Mouse (Mus musculus) CH12.LX (cell line): Measurements from ENCODE around the gene Prkg1. TPM values are rescaled to one million over a fixed set of nuclear protein-coding genes. Genes with fewer than 3 reads are reported as not detected.
A peak's percentile ranks its signal among the peaks of the same experiment; 100 is the strongest.

Experiments used
- DNase-seq: peaks from one replicate; pipeline ENCODE4 v3.0.0-alpha.2; 2013; ENCODE audit errors: extremely low read depth
- H3K27ac ChIP-seq: 2 replicates; pipeline ENCODE4 v1.5.1; 2012; ENCODE audit warnings: low read depth, mild to moderate bottlenecking, control low read depth, moderate library complexity; ENCODE audit not compliant: insufficient read depth
- H3K27me3 ChIP-seq: replicated peaks from 2 replicates; pipeline ENCODE3; 2012; ENCODE audit warnings: inconsistent platforms
- H3K36me3 ChIP-seq, 2 experiments: replicated peaks in 1 of 2; 2 replicates each; pipeline versions ENCODE3 to v1.6.1; 2012; ENCODE audit warnings: inconsistent platforms in 1 of 2, low read length in 1 of 2, mild to moderate bottlenecking in 1 of 2, mixed read lengths in 1 of 2, moderate library complexity in 1 of 2; ENCODE audit not compliant: control insufficient read depth in 1 of 2, insufficient read depth in 1 of 2
- H3K4me1 ChIP-seq, 2 experiments: 2 replicates each; pipeline ENCODE4 v1.6.1; 2012; ENCODE audit warnings: inconsistent platforms in 1 of 2, moderate library complexity in 1 of 2; ENCODE audit not compliant: insufficient read depth in 2 of 2, control insufficient read depth in 1 of 2
- H3K4me2 ChIP-seq: 2 replicates; pipeline ENCODE4 v1.6.1; 2012; ENCODE audit warnings: low read depth, mild to moderate bottlenecking, control low read depth; ENCODE audit not compliant: poor library complexity, insufficient read depth, severe bottlenecking
- H3K4me3 ChIP-seq, 3 experiments: fragments of 150-350 bp in 1 of 3; sonication (generic) in 1 of 3; replicated peaks in 1 of 3; 2 replicates each; pipeline versions ENCODE3 to v1.5.1; 2011 to 2012; ENCODE audit warnings: low read depth in 2 of 3, low read length in 2 of 3, mild to moderate bottlenecking in 2 of 3, moderate library complexity in 2 of 3, control low read depth in 1 of 3, improper control_type of control experiment in 1 of 3, inconsistent platforms in 1 of 3, mixed read lengths in 1 of 3; ENCODE audit not compliant: poor library complexity in 1 of 3
- H3K79me2 ChIP-seq: replicated peaks from 2 replicates; pipeline ENCODE4 v1.6.1; 2012; ENCODE audit warnings: mild to moderate bottlenecking, moderate library complexity; ENCODE audit not compliant: control insufficient read depth, poor library complexity, insufficient read depth, severe bottlenecking; ENCODE audit errors: extremely low read depth
- H3K9ac ChIP-seq: 2 replicates; pipeline ENCODE4 v1.6.1; 2012; ENCODE audit warnings: low read depth, mild to moderate bottlenecking, control low read depth, moderate library complexity; ENCODE audit not compliant: insufficient read depth
- H3K9me3 ChIP-seq: replicated peaks from 2 replicates; pipeline ENCODE3; 2012; ENCODE audit warnings: low read length, inconsistent platforms, mixed read lengths
- CTCF ChIP-seq, 2 experiments: IDR thresholded peaks in 1 of 2; conservative IDR thresholded peaks in 1 of 2; 2 replicates each; pipeline ENCODE4 v1.5.1; 2011 to 2012; ENCODE audit warnings: low read depth in 2 of 2, low read length in 2 of 2, improper control_type of control experiment in 1 of 2, inconsistent platforms in 1 of 2, mild to moderate bottlenecking in 1 of 2, moderate library complexity in 1 of 2
- MAFK ChIP-seq: IDR thresholded peaks from 2 replicates; pipeline ENCODE4 v1.6.1; 2011; ENCODE audit warnings: low read length, improper control_type of control experiment; ENCODE audit not compliant: insufficient replicate concordance
- MAX ChIP-seq: IDR thresholded peaks from 2 replicates; pipeline ENCODE4 v1.6.1; 2011; ENCODE audit warnings: low read length, improper control_type of control experiment
- MEF2A ChIP-seq: IDR thresholded peaks from 2 replicates; pipeline ENCODE4 v1.6.1; 2014; ENCODE audit warnings: low read depth, mild to moderate bottlenecking, inconsistent platforms, low read length, improper control_type of control experiment, borderline replicate concordance
- NRF1 ChIP-seq: IDR thresholded peaks from 2 replicates; pipeline ENCODE4 v1.6.1; 2014; ENCODE audit warnings: low read depth, mild to moderate bottlenecking, inconsistent platforms, low read length, improper control_type of control experiment, moderate library complexity
- RAD21 ChIP-seq: IDR thresholded peaks from 2 replicates; pipeline ENCODE4 v1.6.1; 2011; ENCODE audit warnings: low read depth, mild to moderate bottlenecking, low read length, improper control_type of control experiment, moderate library complexity
- RCOR1 ChIP-seq: conservative IDR thresholded peaks from 2 replicates; pipeline ENCODE4 v1.6.1; 2012; ENCODE audit warnings: low read depth, mild to moderate bottlenecking, inconsistent platforms, low read length, improper control_type of control experiment
- SIN3A ChIP-seq: IDR thresholded peaks from 2 replicates; pipeline ENCODE4 v1.6.1; 2012; ENCODE audit warnings: low read length, improper control_type of control experiment, inconsistent platforms
- SMC3 ChIP-seq: IDR thresholded peaks from 2 replicates; pipeline ENCODE4 v1.6.1; 2011; ENCODE audit warnings: low read depth, low read length, improper control_type of control experiment
- USF1 ChIP-seq: IDR thresholded peaks from 2 replicates; pipeline ENCODE4 v1.6.1; 2014; ENCODE audit warnings: low read depth, mild to moderate bottlenecking, inconsistent platforms, low read length, improper control_type of control experiment
- ZKSCAN1 ChIP-seq: IDR thresholded peaks from 2 replicates; pipeline ENCODE4 v1.6.1; 2012; ENCODE audit warnings: low read depth, inconsistent platforms, low read length, improper control_type of control experiment, borderline replicate concordance
- dilution Hi-C: fragments of 300-500 bp; cut with MboI; formaldehyde crosslinking; loops from 2 replicates; pipeline ENCODE4 v1.14.3; 2020; ENCODE audit warnings: low sequenced_read_pairs; ENCODE audit not compliant: extremely low pct_unique_long_range_greater_than_20kb, extremely low pct_ligation_motif_present
- in situ Hi-C: fragments of 300-500 bp; cut with MboI; formaldehyde crosslinking; loops from 3 replicates; pipeline ENCODE4 v1.14.3; 2019; ENCODE audit warnings: low sequenced_read_pairs, low pct_ligation_motif_present, low pct_unique_long_range_greater_than_20kb, mixed read lengths
- polyA plus RNA-seq: library from polyadenylated mRNA; unstranded; fragments of >175 nt; gene quantifications from 2 replicates; pipeline ENCODE4 v1.2.1, GENCODE M21; 2012; ENCODE audit warnings: low read depth; ENCODE audit not compliant: insufficient read length
- total RNA-seq, 2 experiments: library from RNA; depleted of rRNA; stranded (reverse); fragments of 300-350 nt in 1 of 2; fragments of >200 nt in 1 of 2; gene quantifications; 2 replicates each; pipeline ENCODE4 v1.2.3; 2012 to 2014

Gene Prkg1
- total and polyA plus RNA-seq, 3 experiments = not detected

GRCm38 (mm10) chr19:31710336-31710735 lies 54.5 kb downstream of the Prkg1 start:
- Histone ChIP-seq H3K9me3 (no peaks in the 10 kb centered on the region), H3K4me2 (no peak overlapping the region)
- dilution Hi-C loops = no loop called here
- TF ChIP-seq MAFK = no peak
- TF ChIP-seq ZKSCAN1 = no peak
- TF ChIP-seq MAX = no peak
- TF ChIP-seq, all 38 proteins: peak for 0
- H3K27me3 ChIP-seq = no peaks in the 10 kb centered on the region
- H3K4me1 ChIP-seq = no peaks in the 10 kb centered on the region
- in situ Hi-C loops = no loop called here
- H3K27ac ChIP-seq = no peak overlapping the region
- no peak overlapping the region for H3K9ac ChIP-seq
- H3K4me3 ChIP-seq = no peak overlapping the region
- no peaks in the 10 kb centered on the region for H3K36me3 ChIP-seq
- no peaks in the 10 kb centered on the region for H3K79me2 ChIP-seq
- no peak for DNase-seq

GRCm38 (mm10) chr19:31703991-31704390 lies 60.8 kb downstream of the Prkg1 start:
- in situ Hi-C loops (no loop called here), dilution Hi-C loops (no loop called here)
- Histone ChIP-seq H3K4me1 (no peaks in the 10 kb centered on the region), H3K9ac (no peak overlapping the region), H3K27me3 (no peaks in the 10 kb centered on the region), H3K4me3 (no peak overlapping the region), H3K4me2 (no peak overlapping the region), H3K9me3 (no peaks in the 10 kb centered on the region), H3K27ac (no peak overlapping the region), H3K79me2 (no peaks in the 10 kb centered on the region), H3K36me3 (no peaks in the 10 kb centered on the region)
- TF ChIP-seq CTCF (conservative IDR thresholded peaks at IDR 0.05 in 1 of 2, IDR thresholded peaks at IDR 0.05 in 1 of 2; ENCODE audit: low read depth in 2 of 2, low read length in 2 of 2) = peak in 1 of 2 experiments; percentile 24; a peak in 2 of 4 replicates
- no peak for TF ChIP-seq RCOR1
- peak; percentile 16 for DNase-seq

GRCm38 (mm10) chr19:31698916-31699315 lies 65.9 kb downstream of the Prkg1 start:
- Histone ChIP-seq H3K27ac (no peak overlapping the region), H3K9me3 (no peaks in the 10 kb centered on the region), H3K9ac (no peak overlapping the region), H3K27me3 (no peaks in the 10 kb centered on the region), H3K4me1 (no peaks in the 10 kb centered on the region), H3K4me3 (no peak overlapping the region), H3K36me3 (no peaks in the 10 kb centered on the region), H3K4me2 (no peak overlapping the region), H3K79me2 (no peaks in the 10 kb centered on the region)
- in situ Hi-C loops = no loop called here
- TF ChIP-seq SIN3A (no peak), USF1 (no peak), MEF2A (no peak)
- no peak for DNase-seq
- dilution Hi-C loops = no loop called here

GRCm38 (mm10) chr19:31680821-31681220 lies 84.0 kb downstream of the Prkg1 start:
- Histone ChIP-seq H3K9ac (no peak overlapping the region), H3K4me3 (no peak overlapping the region), H3K36me3 (no peaks in the 10 kb centered on the region), H3K27ac (no peak overlapping the region), H3K27me3 (no peaks in the 10 kb centered on the region), H3K79me2 (no peaks in the 10 kb centered on the region), H3K4me2 (no peak overlapping the region), H3K9me3 (no peaks in the 10 kb centered on the region), H3K4me1 (no peaks in the 10 kb centered on the region)
- in situ Hi-C loops (no loop called here), dilution Hi-C loops (no loop called here)
- TF ChIP-seq RAD21 = peak; percentile 72
- peak; percentile 44 for TF ChIP-seq SMC3
- TF ChIP-seq CTCF (conservative IDR thresholded peaks at IDR 0.05 in 1 of 2, IDR thresholded peaks at IDR 0.05 in 1 of 2; ENCODE audit: low read depth in 2 of 2, low read length in 2 of 2) = peak in 1 of 2 experiments; percentile 67; a peak in 2 of 4 replicates
- TF ChIP-seq NRF1 = no peak
- DNase-seq = peak; percentile 30
